Mouse (Mus musculus) C2C12 (cell line): Measurements from ENCODE around the gene Snx6.

Experiments
- CEBPB ChIP-seq: IDR thresholded peaks from one replicate; pipeline ENCODE4 v1.6.1; 2011; ENCODE audit warnings: low read depth, mild to moderate bottlenecking, control low read depth, moderate library complexity
- CTCF ChIP-seq: IDR thresholded peaks from one replicate; pipeline ENCODE4 v1.5.1; 2011; ENCODE audit not compliant: control insufficient read depth, insufficient read depth, insufficient read length
- MAX ChIP-seq: IDR thresholded peaks from one replicate; pipeline ENCODE4 v1.6.1; 2011; ENCODE audit warnings: mild to moderate bottlenecking, control low read depth
- MYOD1 ChIP-seq: IDR thresholded peaks from one replicate; pipeline ENCODE4 v1.6.1; 2011; ENCODE audit warnings: low read depth; ENCODE audit not compliant: control insufficient read depth, insufficient read length
- MYOG ChIP-seq: IDR thresholded peaks from one replicate; pipeline ENCODE4 v1.6.1; 2011; ENCODE audit not compliant: control insufficient read depth, insufficient read length; ENCODE audit errors: extremely low read depth
- USF1 ChIP-seq: IDR thresholded peaks from one replicate; pipeline ENCODE4 v1.6.1; 2011; ENCODE audit warnings: low read depth, mild to moderate bottlenecking, control low read depth, moderate library complexity

GRCm38 (mm10) chr12:54794392-54794791, 1.1 kb downstream of the Snx6 start:
- no peak for TF ChIP-seq CTCF
- no peak for TF ChIP-seq MAX
- no peak for TF ChIP-seq USF1
- no peak for TF ChIP-seq MYOD1
- TF ChIP-seq CEBPB: no peak
- no peak for TF ChIP-seq MYOG
